Mouse (Mus musculus) heart, postnatal 25 days (tissue): ENCODE results near the gene Lrguk. TPM values are rescaled to one million over a fixed set of nuclear protein-coding genes. Genes with fewer than 3 reads are reported as not detected.

ENCODE experiments used
- DNase-seq: peaks from one replicate; pipeline ENCODE4 v3.0.0; 2022; ENCODE audit warnings: low spot score
- intact Hi-C: fragments of 180-260 bp; cut with DNase I; formaldehyde crosslinking; loops from one replicate; pipeline ENCODE4 v1.15.1; 2025
- total RNA-seq, 2 experiments: library from RNA; stranded (reverse); gene quantifications; 2 replicates each; pipeline ENCODE4 v1.2.3; 2021

Lrguk gene
- total RNA-seq, result under 1 TPM in 1 of 2 experiments, not detected in 1; 0.13 TPM

GRCm38 (mm10) chr6:34028933-34029745, at the start of gene Lrguk:
Gene Lrguk, plus strand, starts transcription at chr6:34029448.
- intact Hi-C loops, result no loop called here
- DNase-seq, result peak; percentile 65

GRCm38 (mm10) chr6:33982709-33983108, 46.5 kb upstream of the Lrguk start:
- intact Hi-C loops, result no loop called here
- no peak for DNase-seq

GRCm38 (mm10) chr6:33987132-33987531, 42.1 kb upstream of the Lrguk start:
- no peak for DNase-seq
- intact Hi-C loops, result no loop called here

- DNase-seq, result no peak
- intact Hi-C loops, result no loop called here
Measured at GRCm38 (mm10) chr6:33992213-33993034, 36.8 kb upstream of the Lrguk start.

- intact Hi-C loops, result no loop called here
- DNase-seq, result no peak
Measured at GRCm38 (mm10) chr6:33993842-33994241, 35.4 kb upstream of the Lrguk start.

GRCm38 (mm10) chr6:33998590-33998989, 30.7 kb upstream of the Lrguk start:
- no peak for DNase-seq
- intact Hi-C loops, result no loop called here

- intact Hi-C loops, result no loop called here
- DNase-seq, result no peak
Measured at GRCm38 (mm10) chr6:33999530-33999929, 29.7 kb upstream of the Lrguk start.

GRCm38 (mm10) chr6:34000644-34001043, 28.6 kb upstream of the Lrguk start:
- no peak for DNase-seq
- intact Hi-C loops, result no loop called here

GRCm38 (mm10) chr6:34003033-34003432, 26.2 kb upstream of the Lrguk start:
- no peak for DNase-seq
- intact Hi-C loops, result no loop called here

- DNase-seq, result no peak
- intact Hi-C loops, result no loop called here
Measured at GRCm38 (mm10) chr6:34013469-34013868, 15.8 kb upstream of the Lrguk start.

- intact Hi-C loops, result no loop called here
Measured at GRCm38 (mm10) chr6:34029746-34030027, 439 bp downstream of the Lrguk start.

GRCm38 (mm10) chr6:34034096-34034495, 4.8 kb downstream of the Lrguk start:
- intact Hi-C loops, result no loop called here
- no peak for DNase-seq

More at GRCm38 (mm10) chr6:34029746-34030027, 439 bp downstream of the Lrguk start:
- no peak for DNase-seq

GRCm38 (mm10) chr6:34034577-34035461, 5.6 kb downstream of the Lrguk start:
- intact Hi-C loops, result no loop called here
- no peak for DNase-seq

- DNase-seq, result no peak
- intact Hi-C loops, result no loop called here
Measured at GRCm38 (mm10) chr6:34040624-34041235, 11.5 kb downstream of the Lrguk start.

GRCm38 (mm10) chr6:34041589-34042280, 12.5 kb downstream of the Lrguk start:
- no peak for DNase-seq

GRCm38 (mm10) chr6:34044228-34044811, 15.1 kb downstream of the Lrguk start:
- DNase-seq, result no peak
- intact Hi-C loops, result no loop called here

More at GRCm38 (mm10) chr6:34041589-34042280, 12.5 kb downstream of the Lrguk start:
- intact Hi-C loops, result no loop called here

- no peak for DNase-seq
- intact Hi-C loops, result no loop called here
Measured at GRCm38 (mm10) chr6:34044846-34045540, 15.7 kb downstream of the Lrguk start.

- DNase-seq, result no peak
- intact Hi-C loops, result no loop called here
Measured at GRCm38 (mm10) chr6:34046551-34047186, 17.4 kb downstream of the Lrguk start.
